Mouse (Mus musculus): ENCODE results near the gene Rapsn. TPM values are rescaled to one million over a fixed set of nuclear protein-coding genes. Genes with fewer than 3 reads are reported as not detected.
A peak's percentile ranks its signal among the peaks of the same experiment; 100 is the strongest.

The Rapsn gene
- polyA plus RNA-seq, 1 experiment from 2014 or later, result 24.0 TPM

- H3K9me3 ChIP-seq (replicated peaks), result no peaks in the 10 kb centered on the region
- H3K27me3 ChIP-seq, result no peaks in the 10 kb centered on the region
- H3K4me1 ChIP-seq, result peaks cover 24% of the 10 kb centered on the region
- H3K9ac ChIP-seq, result peak overlapping the region; percentile 69; the same call in 1 of the 2 replicates
- H3K4me3 ChIP-seq (replicated peaks), result peak overlapping the region; percentile 70
- WGBS, result 35% methylated on average over 6 of the region's 6 CpGs
- H3K27ac ChIP-seq (replicated peaks), result peak overlapping the region; percentile 88
- peaks cover 28% of the 10 kb centered on the region for H3K36me3 ChIP-seq
- no peak for ATAC-seq (ENCODE audit: insufficient number of reproducible peaks, low FRiP score, low TSS enrichment, low read depth)
- peak overlapping the region; percentile 74 for H3K4me2 ChIP-seq (replicated peaks)
These were observed 33.4 kb downstream of the Rapsn start for GRCm38 (mm10) chr2:91068872-91069165.

GRCm38 (mm10) chr2:91069306-91070000 lies 34.0 kb downstream of the Rapsn start:
- no peaks in the 10 kb centered on the region for H3K27me3 ChIP-seq
- peak overlapping the region; percentile 69 for H3K9ac ChIP-seq
- H3K9me3 ChIP-seq (replicated peaks), result no peaks in the 10 kb centered on the region
- no peak for ATAC-seq (ENCODE audit: insufficient number of reproducible peaks, low FRiP score, low TSS enrichment, low read depth)
- peak overlapping the region; percentile 70 for H3K4me3 ChIP-seq (replicated peaks)
- H3K36me3 ChIP-seq, result peaks cover 22% of the 10 kb centered on the region
- H3K27ac ChIP-seq (replicated peaks), result peak overlapping the region; percentile 88
- H3K4me1 ChIP-seq, result peaks cover 24% of the 10 kb centered on the region
- peak overlapping the region; percentile 74 for H3K4me2 ChIP-seq (replicated peaks)
- WGBS, result 4% methylated on average over 14 of the region's 14 CpGs

GRCm38 (mm10) chr2:91070076-91070800 lies 34.8 kb downstream of the Rapsn start, which contains the start of gene Slc39a13:
TSS of gene Slc39a13 (minus strand) at chr2:91070417.
- peak within 1 kb of the TSS; percentile 69 for H3K9ac ChIP-seq
- H3K4me3 ChIP-seq (replicated peaks), result peak within 1 kb of the TSS; percentile 70
- H3K27ac ChIP-seq (replicated peaks), result peak within 1 kb of the TSS; percentile 88
- 1% methylated on average over 58 of the region's 69 CpGs for WGBS
- peak; percentile 97 for ATAC-seq (ENCODE audit: insufficient number of reproducible peaks, low FRiP score, low TSS enrichment, low read depth)
- H3K9me3 ChIP-seq (replicated peaks), result no peaks in the 10 kb centered on the region
- H3K27me3 ChIP-seq, result no peaks in the 10 kb centered on the region
- peak within 1 kb of the TSS; percentile 74 for H3K4me2 ChIP-seq (replicated peaks)
- peaks cover 14% of the 10 kb centered on the region for H3K36me3 ChIP-seq
- peaks cover 24% of the 10 kb centered on the region for H3K4me1 ChIP-seq

GRCm38 (mm10) chr2:91071059-91071458 lies 35.6 kb downstream of the Rapsn start:
- Histone ChIP-seq H3K4me3 (replicated peaks) (peak overlapping the region; percentile 70; the same call in 1 of the 2 replicates), H3K9ac (no peak overlapping the region), H3K36me3 (peaks cover 6% of the 10 kb centered on the region), H3K27me3 (no peaks in the 10 kb centered on the region), H3K9me3 (replicated peaks) (no peaks in the 10 kb centered on the region), H3K27ac (replicated peaks) (peak overlapping the region; percentile 88), H3K4me1 (peaks cover 24% of the 10 kb centered on the region), H3K4me2 (replicated peaks) (peak overlapping the region; percentile 74)
- WGBS, result 83% methylated on average over 10 of the region's 10 CpGs
- no peak for ATAC-seq (ENCODE audit: insufficient number of reproducible peaks, low FRiP score, low TSS enrichment, low read depth)

GRCm38 (mm10) chr2:91072092-91072491 lies 36.7 kb downstream of the Rapsn start:
- H3K9ac ChIP-seq, result no peak overlapping the region
- H3K27me3 ChIP-seq, result no peaks in the 10 kb centered on the region
- H3K4me3 ChIP-seq (replicated peaks), result no peak overlapping the region
- no peaks in the 10 kb centered on the region for H3K9me3 ChIP-seq (replicated peaks)
- H3K4me1 ChIP-seq, result peaks cover 24% of the 10 kb centered on the region
- H3K36me3 ChIP-seq, result no peaks in the 10 kb centered on the region; the same call in 1 of the 2 replicates
- ATAC-seq (ENCODE audit: insufficient number of reproducible peaks, low FRiP score, low TSS enrichment, low read depth), result no peak
- H3K4me2 ChIP-seq (replicated peaks), result no peak overlapping the region
- WGBS, result 27% methylated on average over 1 of the region's 1 CpGs
- H3K27ac ChIP-seq (replicated peaks), result no peak overlapping the region

GRCm38 (mm10) chr2:91077957-91078313 lies 42.5 kb downstream of the Rapsn start:
- H3K36me3 ChIP-seq, result no peaks in the 10 kb centered on the region
- H3K4me3 ChIP-seq (replicated peaks), result peak overlapping the region; percentile 42
- no peaks in the 10 kb centered on the region for H3K9me3 ChIP-seq (replicated peaks)
- peak overlapping the region; percentile 22; the same call in 1 of the 2 replicates for H3K9ac ChIP-seq
- H3K4me2 ChIP-seq (replicated peaks), result peak overlapping the region; percentile 78
- ATAC-seq (ENCODE audit: insufficient number of reproducible peaks, low FRiP score, low TSS enrichment, low read depth), result no peak
- WGBS, result 12% methylated on average over 12 of the region's 12 CpGs
- peaks cover 12% of the 10 kb centered on the region for H3K4me1 ChIP-seq
- H3K27me3 ChIP-seq, result no peaks in the 10 kb centered on the region
- no peak overlapping the region for H3K27ac ChIP-seq (replicated peaks)

- 0% methylated on average over 14 of the region's 36 CpGs for WGBS
- Histone ChIP-seq H3K4me1 (peaks cover 12% of the 10 kb centered on the region), H3K4me3 (replicated peaks) (peak overlapping the region; percentile 42), H3K9ac (peak overlapping the region; percentile 22), H3K9me3 (replicated peaks) (no peaks in the 10 kb centered on the region), H3K36me3 (no peaks in the 10 kb centered on the region), H3K4me2 (replicated peaks) (peak overlapping the region; percentile 78), H3K27me3 (no peaks in the 10 kb centered on the region), H3K27ac (replicated peaks) (no peak overlapping the region)
- peak; percentile 65 for ATAC-seq (ENCODE audit: insufficient number of reproducible peaks, low FRiP score, low TSS enrichment, low read depth)
These were observed 43.0 kb downstream of the Rapsn start for GRCm38 (mm10) chr2:91078314-91079025.

- Histone ChIP-seq H3K27ac (replicated peaks) (no peak overlapping the region), H3K9me3 (replicated peaks) (no peaks in the 10 kb centered on the region), H3K36me3 (no peaks in the 10 kb centered on the region), H3K9ac (peak overlapping the region; percentile 22), H3K27me3 (no peaks in the 10 kb centered on the region), H3K4me2 (replicated peaks) (peak overlapping the region; percentile 78), H3K4me1 (peaks cover 12% of the 10 kb centered on the region), H3K4me3 (replicated peaks) (peak overlapping the region; percentile 42)
- WGBS, result 18% methylated on average over 5 of the region's 5 CpGs
- no peak for ATAC-seq (ENCODE audit: insufficient number of reproducible peaks, low FRiP score, low TSS enrichment, low read depth)
These were observed 43.6 kb downstream of the Rapsn start for GRCm38 (mm10) chr2:91079026-91079384.

GRCm38 (mm10) chr2:91080784-91081513 lies 45.5 kb downstream of the Rapsn start:
- no peak for ATAC-seq (ENCODE audit: insufficient number of reproducible peaks, low FRiP score, low TSS enrichment, low read depth)
- 71% methylated on average over 8 of the region's 8 CpGs for WGBS
- peaks cover 12% of the 10 kb centered on the region for H3K4me1 ChIP-seq
- no peak overlapping the region for H3K9ac ChIP-seq
- H3K4me3 ChIP-seq (replicated peaks), result no peak overlapping the region
- no peaks in the 10 kb centered on the region for H3K9me3 ChIP-seq (replicated peaks)
- H3K27me3 ChIP-seq, result no peaks in the 10 kb centered on the region
- H3K27ac ChIP-seq (replicated peaks), result no peak overlapping the region
- no peaks in the 10 kb centered on the region for H3K36me3 ChIP-seq
- no peak overlapping the region for H3K4me2 ChIP-seq (replicated peaks)

GRCm38 (mm10) chr2:91081775-91082695 lies 46.6 kb downstream of the Rapsn start, which contains the start of gene Spi1:
TSS of gene Spi1 (plus strand) at chr2:91082390.
- WGBS, result 81% methylated on average over 13 of the region's 13 CpGs
- H3K36me3 ChIP-seq, result no peaks in the 10 kb centered on the region
- no peak within 1 kb of the TSS for H3K27ac ChIP-seq (replicated peaks)
- H3K27me3 ChIP-seq, result no peaks in the 10 kb centered on the region
- peaks cover 12% of the 10 kb centered on the region for H3K4me1 ChIP-seq
- H3K9ac ChIP-seq, result no peak within 1 kb of the TSS
- no peak for ATAC-seq (ENCODE audit: insufficient number of reproducible peaks, low FRiP score, low TSS enrichment, low read depth)
- no peak within 1 kb of the TSS for H3K4me3 ChIP-seq (replicated peaks)
- no peak within 1 kb of the TSS for H3K4me2 ChIP-seq (replicated peaks)
- no peaks in the 10 kb centered on the region for H3K9me3 ChIP-seq (replicated peaks)

All from embryonic facial prominence, embryonic 15.5 days (tissue).